Mouse (Mus musculus): ENCODE results near the gene Psen2. TPM values are rescaled to one million over a fixed set of nuclear protein-coding genes. Genes with fewer than 3 reads are reported as not detected.

The Psen2 gene
- polyA plus RNA-seq, 1 experiment from 2014 or later, result 6.2 TPM

DNA sequence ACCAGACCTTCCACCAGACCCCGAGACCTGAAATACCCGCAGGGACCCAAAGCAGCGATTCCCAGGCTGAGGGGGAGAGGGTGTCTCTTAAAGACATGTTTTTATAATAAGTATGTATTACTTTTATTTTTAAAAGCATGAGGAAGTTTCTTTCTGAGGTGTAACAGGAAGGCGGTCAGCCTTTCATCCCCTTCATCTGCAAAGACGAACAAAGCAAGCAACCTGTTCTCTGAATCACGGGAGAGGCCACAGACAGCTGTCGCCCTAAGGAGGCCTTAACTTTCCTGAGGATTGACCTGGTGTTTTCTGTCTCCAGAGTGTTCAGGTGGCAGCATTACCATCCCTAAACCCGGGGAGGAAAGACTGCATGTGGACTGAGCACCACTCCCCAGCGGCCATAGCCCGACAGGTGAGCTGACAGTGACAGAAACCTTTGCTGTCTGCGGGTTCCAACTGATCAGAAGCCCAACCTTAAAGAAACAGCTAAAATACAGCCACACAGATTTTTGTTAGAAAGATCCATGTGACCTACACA lies 10.5 kb downstream of the Psen2 start:
- H3K4me3 ChIP-seq, result no peak overlapping the region
- 88% methylated on average over 11 of the region's 11 CpGs for WGBS

DNA sequence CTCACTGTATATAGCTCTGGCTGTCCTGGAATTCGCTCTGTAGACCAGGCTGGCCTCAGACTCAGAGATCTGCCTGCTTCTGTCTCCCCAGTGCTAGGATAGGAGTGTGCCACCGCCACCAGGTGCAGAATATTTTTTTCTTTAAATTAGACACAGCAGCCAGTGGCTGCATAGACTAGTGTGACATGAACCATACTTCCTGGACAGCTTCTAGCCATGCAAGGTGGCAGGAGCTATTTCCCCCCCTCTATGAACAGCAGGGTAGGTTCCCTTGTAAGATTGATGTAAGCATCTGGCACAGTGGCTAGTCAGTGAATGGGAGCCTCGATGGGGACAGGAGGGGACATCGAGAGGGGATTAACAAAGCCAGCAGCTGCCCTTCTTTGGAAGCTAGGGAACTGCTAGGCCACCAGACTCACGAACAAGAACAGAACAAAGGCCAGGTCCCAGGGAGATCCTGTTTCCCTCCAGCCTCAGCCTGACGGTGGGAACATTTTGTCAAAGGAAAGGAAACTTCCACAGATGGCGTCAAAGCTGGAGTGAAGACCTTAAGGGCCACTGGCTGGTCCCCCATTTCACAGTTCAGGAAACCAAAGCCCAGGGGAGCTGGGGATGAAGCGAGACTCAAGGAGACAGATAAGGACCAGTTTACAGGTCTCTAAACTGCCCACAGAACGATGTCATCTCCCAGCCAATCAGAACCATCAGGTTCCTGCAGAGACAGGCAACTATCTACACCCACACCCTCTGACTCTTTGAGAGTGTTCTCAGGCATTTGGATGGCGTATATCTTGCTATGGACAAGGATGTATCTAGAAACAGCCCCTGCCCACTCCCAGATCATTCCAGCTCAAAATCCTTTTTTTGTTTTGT lies 11.8 kb downstream of the Psen2 start:
- peaks cover 34% of the 10 kb centered on the region for H3K4me1 ChIP-seq
- H3K36me3 ChIP-seq, result no peaks in the 10 kb centered on the region
- H3K27ac ChIP-seq (replicated peaks), result peak overlapping the region; percentile 49; the same call in 1 of the 2 replicates
- peaks cover 26% of the 10 kb centered on the region for H3K27me3 ChIP-seq (ENCODE audit: low read depth, poor library complexity, severe bottlenecking)
- H3K4me3 ChIP-seq, result no peak overlapping the region
- 49% methylated on average over 10 of the region's 10 CpGs for WGBS
- H3K9me3 ChIP-seq (replicated peaks), result no peaks in the 10 kb centered on the region
- DNase-seq (ENCODE audit: low spot score), result no peak

More for the DNA sequence above, 10.5 kb downstream of the Psen2 start:
- Histone ChIP-seq H3K27me3 (ENCODE audit: low read depth, poor library complexity, severe bottlenecking) (peaks cover 34% of the 10 kb centered on the region), H3K36me3 (no peaks in the 10 kb centered on the region), H3K9me3 (replicated peaks) (no peaks in the 10 kb centered on the region), H3K27ac (replicated peaks) (no peak overlapping the region), H3K4me1 (peaks cover 39% of the 10 kb centered on the region)
- DNase-seq (ENCODE audit: low spot score), result no peak

DNA sequence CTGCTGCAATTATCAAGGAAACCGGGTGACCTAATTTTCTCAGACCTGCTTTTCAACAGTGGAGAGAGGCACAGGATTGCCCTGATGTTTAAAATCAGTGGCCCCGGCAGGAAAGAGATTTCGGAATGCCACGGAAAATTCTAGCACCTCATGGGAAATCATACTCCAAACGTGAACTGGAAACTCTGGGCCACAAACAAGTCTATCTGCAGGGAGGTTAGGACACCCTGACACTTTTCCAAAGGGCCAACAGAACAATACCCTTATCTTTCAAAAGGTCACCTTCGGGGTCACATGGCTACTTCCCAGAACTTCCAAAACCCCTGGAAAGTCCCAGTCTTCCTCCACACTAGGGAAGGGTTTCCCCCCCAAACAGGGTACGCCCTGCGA lies 12.8 kb downstream of the Psen2 start:
- H3K27me3 ChIP-seq (ENCODE audit: low read depth, poor library complexity, severe bottlenecking), result peaks cover 22% of the 10 kb centered on the region
- no peaks in the 10 kb centered on the region for H3K9me3 ChIP-seq (replicated peaks)
- H3K36me3 ChIP-seq, result no peaks in the 10 kb centered on the region
- no peak overlapping the region for H3K27ac ChIP-seq (replicated peaks)
- peaks cover 25% of the 10 kb centered on the region for H3K4me1 ChIP-seq
- 69% methylated on average over 8 of the region's 8 CpGs for WGBS
- DNase-seq (ENCODE audit: low spot score), result no peak
- no peak overlapping the region for H3K4me3 ChIP-seq

DNA sequence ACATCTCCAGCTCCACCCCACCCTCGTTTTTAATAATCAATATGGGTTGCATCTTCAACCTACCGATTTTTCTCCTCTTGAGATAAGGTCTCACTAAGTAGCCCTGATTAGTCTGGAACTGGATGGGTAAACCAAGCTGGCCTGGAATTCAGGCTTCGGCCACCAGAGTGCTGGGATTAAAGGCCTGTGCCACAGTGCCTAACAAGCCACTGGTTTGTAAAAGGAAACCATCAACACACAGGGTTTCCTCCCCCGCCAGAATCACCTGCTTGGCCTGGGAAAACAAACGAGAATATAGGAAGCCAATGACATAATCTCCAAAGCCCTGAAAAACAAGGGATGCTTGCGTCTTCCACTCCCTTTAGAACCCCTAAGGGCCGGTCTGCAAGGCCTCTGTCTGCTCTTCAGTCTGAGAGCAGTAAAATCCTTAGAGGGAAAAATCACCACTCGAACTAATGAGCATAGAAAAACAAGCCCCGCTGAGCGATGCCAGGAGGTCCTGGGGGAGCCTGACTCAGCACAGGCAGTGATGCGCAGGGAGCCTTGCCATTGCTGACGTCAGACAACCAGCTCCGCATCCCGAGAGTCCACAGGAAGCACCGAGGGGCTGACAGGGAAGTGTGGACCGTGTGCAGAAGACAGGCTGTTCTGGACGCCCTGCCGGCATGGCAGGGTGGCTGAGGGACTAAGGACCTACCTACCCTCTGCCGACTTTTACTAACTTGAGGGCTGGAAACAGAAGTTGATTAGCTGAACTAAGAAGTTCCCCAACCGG lies 13.4 kb downstream of the Psen2 start:
- H3K27ac ChIP-seq (replicated peaks), result 0 out of 2 replicates have a peak overlapping the region, but pooled peaks have one; percentile 23
- H3K27me3 ChIP-seq (ENCODE audit: low read depth, poor library complexity, severe bottlenecking), result peaks cover 16% of the 10 kb centered on the region
- H3K4me1 ChIP-seq, result peaks cover 19% of the 10 kb centered on the region
- 21% methylated on average over 20 of the region's 20 CpGs for WGBS
- H3K36me3 ChIP-seq, result no peaks in the 10 kb centered on the region
- no peak for DNase-seq (ENCODE audit: low spot score)
- H3K9me3 ChIP-seq (replicated peaks), result no peaks in the 10 kb centered on the region
- no peak overlapping the region for H3K4me3 ChIP-seq

DNA sequence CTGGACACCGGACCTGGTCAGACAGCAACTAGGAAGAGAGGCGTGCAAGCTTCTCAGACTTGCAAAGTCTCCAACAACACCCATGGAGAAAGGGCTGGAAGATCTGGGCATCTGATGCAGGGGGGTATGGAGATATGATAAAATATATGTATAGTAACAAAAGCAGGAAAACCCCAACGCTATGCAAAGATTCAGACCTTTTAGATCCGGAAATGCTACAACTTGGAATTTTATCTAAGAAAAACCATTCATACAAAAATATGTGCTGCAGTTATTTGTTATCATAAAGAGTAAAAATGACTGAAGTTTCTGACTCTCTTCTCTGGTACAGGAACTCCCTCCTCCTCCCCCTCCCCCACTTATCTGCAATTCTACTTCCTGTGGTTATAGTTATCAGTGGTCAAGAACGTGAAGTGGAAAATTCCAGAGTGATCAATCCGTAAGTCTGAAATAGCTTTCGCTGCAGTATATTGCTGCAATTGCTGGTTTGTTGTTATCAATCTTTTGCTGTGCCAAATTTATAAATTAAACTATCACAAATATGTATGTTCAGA lies 14.6 kb downstream of the Psen2 start:
- no peak overlapping the region for H3K27ac ChIP-seq (replicated peaks)
- peaks cover 4% of the 10 kb centered on the region; the same call in 1 of the 2 replicates for H3K27me3 ChIP-seq (ENCODE audit: low read depth, poor library complexity, severe bottlenecking)
- peaks cover 18% of the 10 kb centered on the region for H3K4me1 ChIP-seq
- no peak for DNase-seq (ENCODE audit: low spot score)
- H3K4me3 ChIP-seq, result no peak overlapping the region
- 92% methylated on average over 7 of the region's 7 CpGs for WGBS
- H3K36me3 ChIP-seq, result no peaks in the 10 kb centered on the region
- no peaks in the 10 kb centered on the region for H3K9me3 ChIP-seq (replicated peaks)

DNA sequence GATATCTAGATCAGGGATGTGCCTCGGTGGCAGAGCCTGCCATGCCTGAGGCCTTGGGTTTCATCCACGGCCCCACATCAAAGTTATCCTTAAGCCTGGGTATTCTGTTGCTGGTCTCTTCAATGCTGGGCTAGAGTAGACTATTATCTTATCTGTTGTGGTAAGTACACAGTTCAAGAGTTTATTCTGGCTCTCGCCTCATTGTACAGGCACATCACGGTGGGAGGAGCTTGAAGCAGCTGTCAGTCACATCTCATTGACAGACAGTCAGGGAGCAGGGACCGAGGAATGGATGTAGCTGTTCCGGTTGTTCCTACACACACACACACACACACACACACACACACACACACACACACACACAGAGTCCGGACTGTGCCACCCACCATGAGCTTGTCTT lies 15.3 kb downstream of the Psen2 start:
- Histone ChIP-seq H3K4me3 (no peak overlapping the region), H3K9me3 (replicated peaks) (0 out of 2 replicates have a peak, but pooled peaks cover 3% of the 10 kb centered on the region), H3K4me1 (peaks cover 18% of the 10 kb centered on the region), H3K36me3 (0 out of 2 replicates have a peak, but pooled peaks cover 3% of the 10 kb centered on the region), H3K27me3 (ENCODE audit: low read depth, poor library complexity, severe bottlenecking) (no peaks in the 10 kb centered on the region; the same call in 1 of the 2 replicates), H3K27ac (replicated peaks) (no peak overlapping the region)
- DNase-seq (ENCODE audit: low spot score), result no peak
- WGBS, result 90% methylated on average over 7 of the region's 7 CpGs

DNA sequence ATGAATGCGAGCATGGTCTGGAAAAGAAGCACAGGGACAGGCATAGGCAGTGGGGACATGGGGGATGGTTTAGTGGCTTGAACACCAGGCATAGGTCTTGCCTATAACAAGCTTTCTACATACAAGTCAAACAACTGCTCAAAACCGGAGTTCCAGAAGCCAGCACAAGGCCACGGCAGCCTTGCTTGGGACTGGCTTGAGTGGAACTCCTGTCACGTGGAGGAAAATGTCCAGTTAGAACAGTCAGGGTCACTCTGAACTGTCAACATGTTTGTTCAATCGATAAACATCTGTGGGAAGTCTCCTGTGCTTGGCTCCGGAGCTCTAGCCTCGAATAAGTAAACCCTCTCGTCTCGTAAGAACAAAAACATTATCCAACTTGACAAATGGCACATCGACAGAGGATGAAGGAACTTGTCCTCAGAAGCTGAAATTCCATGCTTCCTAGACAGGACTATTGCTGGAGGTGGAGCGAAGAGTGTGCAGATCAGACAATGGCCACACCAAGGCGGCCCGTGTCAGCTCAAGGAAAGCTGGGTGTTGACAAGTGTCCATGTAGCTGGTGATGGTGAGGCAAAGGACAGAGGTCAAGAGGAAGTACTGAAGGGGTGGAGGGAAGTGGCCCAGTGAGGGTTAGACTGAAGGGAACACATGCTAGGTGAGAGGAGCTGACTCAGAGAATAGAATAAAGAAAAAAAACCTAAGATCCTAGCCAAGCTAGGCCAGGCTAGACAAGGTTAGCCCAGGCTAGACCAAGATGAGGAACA lies 17.3 kb downstream of the Psen2 start:
- no peak for DNase-seq (ENCODE audit: low spot score)
- 91% methylated on average over 13 of the region's 13 CpGs for WGBS

GRCm38 (mm10) chr1:180231729-180232128 lies 31.5 kb downstream of the Psen2 start:
- Histone ChIP-seq H3K36me3 (no peaks in the 10 kb centered on the region; the same call in 1 of the 2 replicates), H3K27me3 (ENCODE audit: low read depth, poor library complexity, severe bottlenecking) (no peaks in the 10 kb centered on the region), H3K4me3 (no peak overlapping the region), H3K4me1 (peaks cover 3% of the 10 kb centered on the region), H3K9me3 (replicated peaks) (no peaks in the 10 kb centered on the region), H3K27ac (replicated peaks) (no peak overlapping the region)
- 79% methylated on average over 3 of the region's 3 CpGs for WGBS
- DNase-seq (ENCODE audit: low spot score), result no peak

More for the DNA sequence above, 17.3 kb downstream of the Psen2 start:
- no peaks in the 10 kb centered on the region; the same call in 1 of the 2 replicates for H3K27me3 ChIP-seq (ENCODE audit: low read depth, poor library complexity, severe bottlenecking)
- H3K36me3 ChIP-seq, result 0 out of 2 replicates have a peak, but pooled peaks cover 3% of the 10 kb centered on the region
- H3K4me3 ChIP-seq, result no peak overlapping the region
- no peak overlapping the region for H3K27ac ChIP-seq (replicated peaks)
- H3K4me1 ChIP-seq, result peaks cover 10% of the 10 kb centered on the region
- H3K9me3 ChIP-seq (replicated peaks), result 0 out of 2 replicates have a peak, but pooled peaks cover 3% of the 10 kb centered on the region

DNA sequence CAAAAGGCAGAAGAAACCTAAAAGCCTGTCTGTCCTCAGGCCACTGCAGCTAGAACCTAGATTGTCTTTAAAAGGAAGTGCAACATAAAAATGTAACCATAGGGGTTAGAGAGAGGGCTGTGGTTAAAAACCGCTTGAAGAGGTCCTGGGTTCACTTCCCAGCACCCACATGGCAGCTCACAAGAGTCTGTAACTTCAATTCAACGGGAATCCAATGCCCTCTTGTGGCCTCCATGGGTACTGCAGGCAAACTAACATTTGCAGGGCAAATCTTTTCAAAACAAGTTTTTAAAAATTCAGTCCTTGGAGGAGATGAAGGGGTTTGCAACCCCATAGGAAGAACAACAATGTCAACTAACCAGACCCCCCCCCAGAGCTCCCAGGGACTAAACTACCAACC lies 32.7 kb downstream of the Psen2 start:
- H3K4me3 ChIP-seq, result no peak overlapping the region
- peaks cover 15% of the 10 kb centered on the region for H3K4me1 ChIP-seq
- no peaks in the 10 kb centered on the region for H3K9me3 ChIP-seq (replicated peaks)
- H3K27me3 ChIP-seq (ENCODE audit: low read depth, poor library complexity, severe bottlenecking), result no peaks in the 10 kb centered on the region
- H3K27ac ChIP-seq (replicated peaks), result no peak overlapping the region
- no peaks in the 10 kb centered on the region; the same call in 1 of the 2 replicates for H3K36me3 ChIP-seq
- WGBS, result 33% methylated on average over 2 of the region's 2 CpGs
- peak; percentile 42 for DNase-seq (ENCODE audit: low spot score)

DNA sequence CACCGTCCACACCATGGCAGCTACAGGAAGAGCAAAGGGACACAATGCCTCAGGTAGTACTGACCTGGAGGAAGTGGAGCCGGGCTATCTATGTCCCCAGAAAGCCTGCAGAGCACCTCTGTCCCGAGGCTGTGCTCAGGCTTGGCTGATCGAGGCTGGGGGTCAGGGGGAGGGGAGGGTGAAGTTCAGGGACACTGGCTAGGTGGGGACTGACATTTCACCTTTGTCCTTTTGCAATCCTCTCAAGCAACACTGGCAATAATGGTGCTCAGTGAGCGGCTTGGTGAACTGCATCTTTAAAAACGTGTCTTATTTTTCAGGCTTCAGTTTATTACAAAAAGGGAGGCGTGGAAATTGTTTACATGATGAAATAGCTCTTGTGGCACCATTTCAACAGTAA lies 33.3 kb downstream of the Psen2 start:
- H3K27ac ChIP-seq (replicated peaks), result no peak overlapping the region
- H3K36me3 ChIP-seq, result no peaks in the 10 kb centered on the region; the same call in 1 of the 2 replicates
- WGBS, result 85% methylated on average over 7 of the region's 7 CpGs
- DNase-seq (ENCODE audit: low spot score), result no peak
- no peak overlapping the region for H3K4me3 ChIP-seq
- H3K9me3 ChIP-seq (replicated peaks), result no peaks in the 10 kb centered on the region
- peaks cover 21% of the 10 kb centered on the region for H3K4me1 ChIP-seq
- no peaks in the 10 kb centered on the region for H3K27me3 ChIP-seq (ENCODE audit: low read depth, poor library complexity, severe bottlenecking)

- no peak for DNase-seq (ENCODE audit: low spot score)
- H3K4me3 ChIP-seq, result no peak overlapping the region
- no peak overlapping the region for H3K27ac ChIP-seq (replicated peaks)
- WGBS, result 88% methylated on average over 12 of the region's 12 CpGs
- H3K4me1 ChIP-seq, result peaks cover 21% of the 10 kb centered on the region
- H3K9me3 ChIP-seq (replicated peaks), result no peaks in the 10 kb centered on the region
- H3K36me3 ChIP-seq, result no peaks in the 10 kb centered on the region; the same call in 1 of the 2 replicates
- no peaks in the 10 kb centered on the region for H3K27me3 ChIP-seq (ENCODE audit: low read depth, poor library complexity, severe bottlenecking)
Measured at GRCm38 (mm10) chr1:180228854-180229253, 34.4 kb downstream of the Psen2 start.
